Mouse (Mus musculus) olfactory bulb, adult 2 months (tissue): ENCODE measurements at regions not wholly inside any gene's neighbourhood (a gene's known extent, or its start where the extent isn't known, plus 50 kb on each side); places are given as distances from the start of the nearest gene placed in this dataset.
A peak's percentile ranks its signal among the peaks of the same experiment; 100 is the strongest.

Experiments
- H3K27ac ChIP-seq: fragments of 200-500 bp; 2 replicates; pipeline ENCODE4 v1.5.1; 2012; ENCODE audit warnings: low read depth, low read length; ENCODE audit not compliant: insufficient read depth
- H3K4me1 ChIP-seq: fragments of 200-500 bp; 2 replicates; pipeline ENCODE4 v1.6.1; 2012; ENCODE audit warnings: low read length; ENCODE audit not compliant: control insufficient read depth, insufficient read depth
- H3K4me3 ChIP-seq: fragments of 200-500 bp; 2 replicates; pipeline ENCODE4 v1.5.1; 2012; ENCODE audit warnings: mild to moderate bottlenecking, low read depth, low read length, moderate library complexity; ENCODE audit not compliant: insufficient read depth
- CTCF ChIP-seq: fragments of 200-500 bp; IDR thresholded peaks from 2 replicates; pipeline ENCODE4 v1.5.1; 2012; ENCODE audit warnings: low read depth, mild to moderate bottlenecking, low read length, moderate library complexity; ENCODE audit not compliant: insufficient read depth
- POLR2A ChIP-seq: fragments of 200-500 bp; IDR thresholded peaks from 2 replicates; pipeline ENCODE4 v1.6.1; 2012; ENCODE audit warnings: mild to moderate bottlenecking, low read depth, low read length, moderate library complexity; ENCODE audit not compliant: insufficient read depth
- WGBS: fragments of 180-500 bp; shearing (Covaris S2); methylation state at CpG from one replicate; pipeline ENCODE4 v1.1.7; 2018; 5-methylcytosine and 5-hydroxymethylcytosine counted together

DNA sequence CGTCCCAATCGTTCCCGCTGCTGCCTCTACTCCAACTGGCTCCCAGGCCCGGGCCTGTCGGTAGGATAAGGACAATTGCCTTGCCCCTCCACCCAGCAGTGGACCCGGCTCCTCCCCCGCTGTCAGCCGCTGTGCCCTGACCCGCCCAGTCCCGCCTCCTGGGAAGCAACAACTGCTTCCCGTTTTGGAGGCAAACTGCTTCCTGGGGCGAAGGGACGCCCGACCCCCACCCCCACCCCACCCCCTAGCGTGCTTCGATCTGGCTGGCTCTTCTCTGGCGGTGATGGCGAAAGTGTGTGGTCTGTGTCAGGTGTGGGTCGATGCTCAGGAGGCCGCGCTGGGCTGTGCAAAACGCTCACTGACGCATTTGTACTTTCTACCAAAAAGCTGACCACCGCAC is 164.9 kb downstream of the Tm4sf1 start:
- peak overlapping the region; percentile 33 for H3K4me3 ChIP-seq
- 28% methylated on average over 24 of the region's 24 CpGs for WGBS

DNA sequence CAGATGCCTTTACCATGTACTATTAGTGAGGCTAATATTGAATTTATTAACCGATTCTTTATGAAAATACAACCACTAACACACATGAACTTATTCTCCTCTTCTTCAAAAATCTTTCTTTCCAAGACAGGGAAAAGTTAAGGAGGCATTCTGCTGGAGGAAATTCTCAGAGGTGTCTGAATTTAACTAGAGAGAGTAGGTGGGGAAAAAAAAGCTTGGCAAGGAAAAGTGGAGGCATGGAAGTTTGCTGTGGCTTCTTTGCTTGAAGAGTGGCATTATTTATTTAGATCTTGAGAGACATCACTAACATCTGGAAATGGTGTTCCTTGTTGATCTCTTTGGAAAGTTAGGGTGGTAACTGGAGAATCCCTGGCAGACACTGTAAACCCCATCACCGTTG is 173.2 kb downstream of the Tm4sf1 start:
- TF ChIP-seq CTCF: no peak
- no peak for TF ChIP-seq POLR2A
- Histone ChIP-seq H3K4me1 (no peaks in the 10 kb centered on the region), H3K4me3 (no peak overlapping the region), H3K27ac (no peak overlapping the region)
- 87% methylated on average over 2 of the region's 2 CpGs for WGBS

More for the DNA sequence above, 164.9 kb downstream of the Tm4sf1 start:
- TF ChIP-seq POLR2A: no peak
- no peak for TF ChIP-seq CTCF
- no peak overlapping the region for H3K27ac ChIP-seq
- peaks cover 3% of the 10 kb centered on the region for H3K4me1 ChIP-seq

DNA sequence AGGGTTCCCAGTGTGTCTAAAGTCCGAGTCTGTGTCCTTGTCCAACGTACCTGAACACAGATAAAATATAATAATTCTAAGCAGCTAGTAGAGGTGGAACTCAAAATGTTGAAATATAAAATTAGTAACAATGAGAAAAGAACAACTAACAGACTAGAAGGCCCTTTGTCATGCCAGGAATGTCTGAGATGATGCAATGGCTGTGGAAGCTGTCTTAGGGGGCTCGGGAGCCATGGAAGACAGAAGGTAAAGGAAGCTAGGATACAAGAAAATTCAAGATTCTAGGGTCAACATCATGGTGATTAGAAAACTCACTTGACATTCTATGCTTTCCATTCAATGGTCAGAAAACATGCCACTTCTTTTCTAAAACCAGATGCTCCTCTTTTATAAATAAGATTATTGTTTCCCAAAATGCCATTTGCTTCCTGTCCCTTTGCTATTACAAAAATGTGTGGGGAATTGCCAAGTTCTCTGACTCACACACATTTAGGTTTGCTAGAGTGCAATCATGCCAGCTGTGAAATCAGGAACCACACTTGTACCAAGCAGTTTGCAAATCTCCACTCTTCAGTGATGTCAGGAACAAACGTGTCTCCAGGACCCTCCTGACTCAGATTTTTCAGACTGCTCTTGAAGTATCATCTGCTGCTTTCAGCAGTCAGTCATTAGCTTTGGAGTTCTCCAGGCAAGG is 175.8 kb downstream of the Tm4sf1 start:
- Histone ChIP-seq H3K4me3 (no peak overlapping the region), H3K4me1 (no peaks in the 10 kb centered on the region), H3K27ac (no peak overlapping the region)
- 69% methylated on average over 4 of the region's 4 CpGs for WGBS
- TF ChIP-seq POLR2A (no peak), CTCF (no peak)

DNA sequence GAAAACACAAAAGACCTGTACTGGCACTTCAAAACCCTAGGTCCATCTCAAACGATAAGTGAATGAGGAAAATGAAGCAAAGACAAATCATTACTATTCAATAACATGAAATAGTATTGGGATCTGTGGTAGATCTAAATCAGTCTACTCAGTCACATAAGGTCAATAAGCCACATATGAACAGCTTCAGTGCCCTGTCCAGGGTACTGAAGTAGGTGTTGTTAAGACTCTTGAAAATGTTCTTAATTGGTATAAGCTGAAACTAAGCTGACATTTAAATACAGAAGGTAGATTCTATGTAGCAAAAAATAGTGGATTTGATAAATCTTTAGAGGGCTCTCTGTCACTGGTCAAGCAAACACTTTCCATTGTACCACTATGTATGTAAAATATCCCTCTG is 183.8 kb downstream of the Tm4sf1 start:
- H3K4me3 ChIP-seq: no peak overlapping the region
- WGBS: 92% methylated on average over 1 of the region's 1 CpGs
- no peak for TF ChIP-seq CTCF
- no peak for TF ChIP-seq POLR2A

DNA sequence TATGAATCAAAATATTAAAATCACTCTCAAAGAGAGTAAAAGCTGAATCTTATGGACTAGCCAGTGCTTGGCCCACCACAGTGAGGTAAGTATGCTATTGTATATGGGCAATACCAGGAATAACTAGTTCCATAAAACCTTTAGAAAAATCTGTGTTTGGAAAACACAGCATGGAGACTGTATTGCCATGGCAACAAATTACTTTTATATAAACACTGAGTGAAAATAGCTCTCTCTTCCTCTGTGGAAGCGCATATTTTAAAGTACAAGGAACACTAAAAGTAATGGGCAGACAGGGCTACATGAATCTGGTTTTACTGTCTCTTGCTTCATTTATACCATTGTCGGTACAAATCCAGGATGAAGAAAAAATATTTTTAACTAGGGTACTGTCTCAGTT is 199.5 kb downstream of the Tm4sf1 start:
- no peaks in the 10 kb centered on the region for H3K4me1 ChIP-seq
- WGBS: 37% methylated on average over 2 of the region's 2 CpGs
- no peak for TF ChIP-seq CTCF
- no peak for TF ChIP-seq POLR2A
- no peak overlapping the region for H3K27ac ChIP-seq
- H3K4me3 ChIP-seq: no peak overlapping the region

More for the DNA sequence above, 183.8 kb downstream of the Tm4sf1 start:
- Histone ChIP-seq H3K4me1 (no peaks in the 10 kb centered on the region), H3K27ac (no peak overlapping the region)

DNA sequence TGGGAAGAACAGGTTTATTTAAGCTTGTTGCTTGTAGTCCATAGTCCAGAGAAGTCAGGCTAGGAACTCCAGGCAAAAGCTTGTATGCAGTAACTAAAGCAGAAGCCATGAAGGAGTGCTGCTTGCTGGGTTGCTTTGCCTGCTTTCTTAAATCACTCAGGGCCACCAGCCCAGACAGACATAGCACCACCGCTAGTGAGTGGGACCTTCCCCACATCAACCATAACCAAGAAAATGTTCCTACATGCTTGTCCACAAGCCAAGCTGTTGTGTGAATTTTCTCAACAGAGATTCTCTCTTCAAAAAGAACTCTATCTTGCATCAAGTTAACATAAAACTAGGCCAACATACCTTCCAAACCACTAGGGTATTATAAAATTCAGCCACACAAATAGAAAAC is 201.3 kb downstream of the Tm4sf1 start:
- TF ChIP-seq POLR2A: no peak
- H3K4me3 ChIP-seq: no peak overlapping the region
- no peaks in the 10 kb centered on the region for H3K4me1 ChIP-seq
- WGBS: 95% methylated on average over 1 of the region's 1 CpGs
- no peak overlapping the region for H3K27ac ChIP-seq

DNA sequence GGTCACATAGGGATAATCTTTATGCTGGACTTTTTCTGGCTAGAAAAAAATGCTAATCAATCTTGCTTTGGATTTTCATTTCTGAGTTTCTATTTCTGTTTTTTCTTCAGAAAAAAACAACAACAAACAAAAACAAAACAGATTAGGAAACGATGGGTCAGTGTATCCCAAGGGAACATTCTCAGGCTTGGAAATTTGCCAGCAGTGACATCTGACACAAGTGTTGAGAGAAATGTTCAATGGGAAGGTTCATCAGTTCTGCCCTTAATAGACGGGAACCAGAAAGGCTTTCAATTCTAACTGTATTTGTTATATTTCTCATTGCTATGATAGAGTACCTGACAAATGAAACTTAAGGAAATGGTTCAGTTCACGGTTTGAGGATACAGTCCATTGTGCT is 206.9 kb downstream of the Tm4sf1 start:
- no peaks in the 10 kb centered on the region for H3K4me1 ChIP-seq
- TF ChIP-seq POLR2A (no peak), CTCF (no peak)
- H3K27ac ChIP-seq: no peak overlapping the region
- WGBS: 77% methylated on average over 3 of the region's 3 CpGs
- H3K4me3 ChIP-seq: no peak overlapping the region

DNA sequence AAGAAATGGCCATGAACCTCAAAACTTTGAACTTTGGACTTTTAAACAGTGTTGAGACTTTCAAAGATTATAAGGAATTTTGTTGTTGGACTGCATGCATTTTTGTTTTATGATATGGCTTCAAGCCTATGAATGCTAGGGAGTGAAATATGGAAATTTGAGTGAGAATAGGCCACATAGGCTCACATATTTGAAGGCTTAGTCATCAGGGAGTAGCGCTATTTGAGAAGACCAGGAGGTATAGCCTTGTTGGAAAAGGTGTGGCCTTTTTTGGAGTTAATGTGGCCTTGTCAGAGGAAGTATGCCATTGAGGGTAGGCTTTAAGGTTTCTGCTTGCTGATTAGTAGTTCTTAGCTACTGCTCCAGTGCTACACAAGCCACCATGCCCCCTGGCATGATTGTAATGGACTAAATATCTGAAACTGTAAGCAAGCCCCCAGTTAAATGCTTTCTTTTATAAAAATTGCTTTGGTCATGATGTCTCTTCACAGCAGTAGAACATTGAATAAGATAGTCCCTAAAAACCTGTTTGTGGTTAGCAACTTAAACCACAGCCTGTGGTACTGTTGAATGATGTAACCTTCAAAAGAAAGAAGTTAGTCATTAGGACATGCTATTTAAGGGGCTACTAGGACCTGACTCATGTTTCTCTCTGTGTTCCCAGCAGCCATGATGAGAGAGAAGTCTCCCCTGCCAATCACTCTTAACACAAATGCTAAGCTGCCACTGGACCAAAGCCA is 208.4 kb downstream of the Tm4sf1 start:
- Histone ChIP-seq H3K4me1 (no peaks in the 10 kb centered on the region), H3K27ac (no peak overlapping the region), H3K4me3 (no peak overlapping the region)
- 93% methylated on average over 1 of the region's 1 CpGs for WGBS
- TF ChIP-seq POLR2A (no peak), CTCF (no peak)

DNA sequence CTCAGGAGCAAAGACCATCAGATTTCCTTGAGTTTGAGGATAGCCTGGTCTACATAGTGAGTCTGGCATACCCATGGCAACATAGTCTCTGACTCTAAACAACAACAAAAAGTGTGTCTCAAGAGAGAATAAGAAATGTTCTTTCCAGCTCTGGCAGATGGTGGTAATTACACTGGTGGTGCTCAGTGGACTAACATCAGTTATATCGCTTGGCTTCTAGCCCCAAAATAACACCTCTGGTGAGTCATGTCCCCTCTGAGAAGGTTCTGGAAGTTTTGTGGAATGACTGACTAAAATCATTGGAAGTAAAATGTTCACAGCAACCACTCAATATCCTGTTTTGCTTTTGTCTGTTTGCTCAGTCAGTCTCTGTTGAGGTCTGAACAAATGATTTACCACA is 227.3 kb downstream of the Tm4sf1 start:
- TF ChIP-seq CTCF: no peak
- TF ChIP-seq POLR2A: no peak
- Histone ChIP-seq H3K4me3 (no peak overlapping the region), H3K4me1 (no peaks in the 10 kb centered on the region), H3K27ac (no peak overlapping the region)
- 51% methylated on average over 1 of the region's 1 CpGs for WGBS
